Mouse (Mus musculus): Measurements from ENCODE around the gene Dnajc10. TPM values are rescaled to one million over a fixed set of nuclear protein-coding genes. Genes with fewer than 3 reads are reported as not detected.

The Dnajc10 gene
- 70.2 and 85.1 TPM in 2 replicates for polyA plus RNA-seq (2014; fragmentation: Nextera tagmentation; extraction: Ambion mirVana)

DNA sequence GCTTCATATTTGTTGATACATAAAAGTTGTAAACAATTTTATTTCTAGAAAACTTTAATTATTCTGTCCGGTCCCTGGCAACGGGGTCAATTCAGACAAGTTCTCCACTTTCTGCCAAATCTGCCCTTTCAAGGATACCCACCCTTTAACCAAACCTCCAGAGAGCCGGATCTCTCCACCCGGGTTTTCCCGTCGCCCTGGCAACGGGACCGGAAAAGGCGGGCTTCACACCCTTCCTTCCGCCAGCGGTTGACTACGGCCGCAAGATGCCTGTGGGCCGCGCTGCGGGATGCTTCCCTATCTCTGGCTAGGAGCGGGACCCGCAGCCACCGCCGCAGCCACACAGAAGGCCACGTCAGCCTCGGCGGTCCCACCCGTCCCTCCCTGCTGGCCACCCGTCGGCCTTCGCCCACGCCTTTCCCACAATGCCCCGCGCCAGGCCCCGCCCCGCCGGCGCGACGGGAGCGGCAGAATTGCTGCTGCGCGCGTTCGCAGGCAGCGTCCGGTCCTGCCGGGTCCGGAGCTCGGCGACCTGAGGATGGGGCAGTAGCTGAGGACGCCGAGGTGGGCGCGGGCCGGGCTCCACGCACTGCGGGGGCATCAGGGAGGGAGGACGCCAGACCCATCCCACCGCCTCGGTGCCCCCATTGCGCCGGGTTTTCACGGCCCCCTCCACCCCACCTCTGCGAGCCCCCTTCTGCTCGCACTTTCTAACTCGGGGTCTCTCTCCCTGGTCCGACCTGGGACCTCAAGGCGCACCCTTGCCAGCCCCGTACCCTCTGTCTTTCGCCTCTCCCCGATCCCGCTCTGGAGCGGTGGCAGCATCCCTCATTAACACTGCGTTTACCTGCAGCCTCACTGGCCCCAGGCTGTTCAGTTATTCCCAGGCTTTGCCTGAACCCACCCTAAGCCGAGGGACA, at the start of gene Dnajc10:
Dnajc10 (plus strand) TSS at position 225 of the 920 bp plus-strand sequence.
- peaks cover 10% of the 10 kb centered on the region; the same call in 1 of the 2 replicates for H3K36me3 ChIP-seq (ENCODE audit: control insufficient read depth, insufficient read depth, low read length)
- peak within 1 kb of the TSS; percentile 54 for H3K4me2 ChIP-seq (ENCODE audit: low read depth, low read length)
- under 1% methylated on average over 60 of the region's 72 CpGs for WGBS
- ATAC-seq (ENCODE audit: low read depth) = peak; percentile 97
- peak within 1 kb of the TSS; percentile 82 for H3K4me3 ChIP-seq (ENCODE audit: low read depth, low read length)
- H3K4me1 ChIP-seq (ENCODE audit: control insufficient read depth, insufficient read depth, low read length) = peaks cover 6% of the 10 kb centered on the region; the same call in 1 of the 2 replicates
- peak within 1 kb of the TSS; percentile 94 for H3K27ac ChIP-seq (ENCODE audit: low read depth, low read length)
- no peaks in the 10 kb centered on the region for H3K27me3 ChIP-seq (ENCODE audit: control insufficient read depth, insufficient read depth, low read length)
- peak within 1 kb of the TSS; percentile 94 for H3K9ac ChIP-seq (replicated peaks; ENCODE audit: low read depth, low read length)
- H3K9me3 ChIP-seq (ENCODE audit: control insufficient read depth, low read length) = no peaks in the 10 kb centered on the region

DNA sequence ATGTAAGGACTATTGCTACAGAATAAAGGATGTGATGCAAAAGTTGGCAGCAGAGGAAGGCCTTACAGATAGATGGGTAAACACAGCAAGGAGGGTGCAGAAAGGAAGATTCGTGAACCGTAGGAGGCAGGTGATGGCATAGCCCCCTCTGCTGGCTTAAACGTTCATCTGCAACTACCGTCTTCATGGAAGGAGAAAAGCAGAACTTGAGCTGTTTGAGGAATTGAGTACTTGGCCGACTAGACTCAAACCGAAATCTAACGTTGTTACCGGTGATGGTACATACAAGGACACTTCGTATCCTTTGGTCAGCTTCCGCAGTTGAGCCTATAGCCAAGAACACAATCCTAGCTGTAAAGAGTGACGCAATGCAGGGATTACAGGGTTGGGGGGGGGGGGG, 48.4 kb upstream of the Dnajc10 start:
- ATAC-seq (ENCODE audit: low read depth) = peak; percentile 54
- no peak overlapping the region for H3K4me2 ChIP-seq (ENCODE audit: low read depth, low read length)
- H3K36me3 ChIP-seq (ENCODE audit: control insufficient read depth, insufficient read depth, low read length) = no peaks in the 10 kb centered on the region
- H3K9me3 ChIP-seq (ENCODE audit: control insufficient read depth, low read length) = no peaks in the 10 kb centered on the region
- no peaks in the 10 kb centered on the region for H3K27me3 ChIP-seq (ENCODE audit: control insufficient read depth, insufficient read depth, low read length)
- H3K4me3 ChIP-seq (ENCODE audit: low read depth, low read length) = no peak overlapping the region
- H3K4me1 ChIP-seq (ENCODE audit: control insufficient read depth, insufficient read depth, low read length) = no peaks in the 10 kb centered on the region
- H3K9ac ChIP-seq (replicated peaks; ENCODE audit: low read depth, low read length) = no peak overlapping the region
- no peak overlapping the region for H3K27ac ChIP-seq (ENCODE audit: low read depth, low read length)
- WGBS = 21% methylated on average over 11 of the region's 11 CpGs

DNA sequence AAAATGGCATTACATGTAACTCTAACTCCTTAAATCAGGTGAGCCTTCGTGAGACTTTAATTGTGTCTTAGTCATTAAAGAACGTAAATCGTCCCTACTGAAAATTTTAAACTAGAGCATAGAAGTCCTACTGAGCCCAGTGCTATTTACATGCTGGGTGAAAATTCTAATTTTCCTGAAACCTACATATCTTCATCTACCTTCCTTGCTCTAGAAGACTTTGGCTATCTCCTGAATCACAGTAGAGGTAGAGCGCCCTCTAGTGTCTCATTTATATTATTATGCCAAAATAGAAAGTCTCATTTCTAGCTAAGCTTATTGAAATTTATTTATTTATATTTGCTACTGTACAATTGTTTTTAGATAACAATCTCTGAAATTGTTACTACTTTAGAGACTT, 47.2 kb upstream of the Dnajc10 start:
- WGBS = 54% methylated on average over 4 of the region's 4 CpGs

DNA sequence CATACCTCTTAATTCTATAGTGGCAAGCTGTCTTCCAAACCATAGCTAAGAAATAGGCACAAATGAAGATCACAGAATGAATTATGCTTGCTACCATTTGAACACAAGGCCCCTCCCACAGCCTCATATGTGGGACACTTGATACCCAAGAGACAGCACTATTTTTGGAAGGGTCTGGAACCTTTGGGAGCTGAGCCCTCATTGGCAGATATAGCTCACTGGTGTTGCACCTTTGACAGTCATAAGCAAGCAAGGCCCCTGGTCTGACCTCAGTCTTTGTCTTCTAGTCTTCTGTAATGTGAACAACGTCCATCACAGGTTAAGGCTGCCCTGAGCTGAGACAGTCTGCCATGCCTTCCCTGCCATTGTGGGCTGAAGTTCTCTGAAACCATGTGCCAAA, 43.8 kb upstream of the Dnajc10 start:
- H3K4me3 ChIP-seq (ENCODE audit: low read depth, low read length) = no peak overlapping the region
- H3K27ac ChIP-seq (ENCODE audit: low read depth, low read length) = no peak overlapping the region
- H3K9me3 ChIP-seq (ENCODE audit: control insufficient read depth, low read length) = no peaks in the 10 kb centered on the region
- no peak overlapping the region for H3K4me2 ChIP-seq (ENCODE audit: low read depth, low read length)
- 70% methylated on average over 1 of the region's 1 CpGs for WGBS
- no peak for ATAC-seq (ENCODE audit: low read depth)
- no peaks in the 10 kb centered on the region for H3K27me3 ChIP-seq (ENCODE audit: control insufficient read depth, insufficient read depth, low read length)
- no peak overlapping the region for H3K9ac ChIP-seq (replicated peaks; ENCODE audit: low read depth, low read length)
- no peaks in the 10 kb centered on the region for H3K36me3 ChIP-seq (ENCODE audit: control insufficient read depth, insufficient read depth, low read length)
- no peaks in the 10 kb centered on the region for H3K4me1 ChIP-seq (ENCODE audit: control insufficient read depth, insufficient read depth, low read length)

More for the DNA sequence above, 47.2 kb upstream of the Dnajc10 start:
- H3K36me3 ChIP-seq (ENCODE audit: control insufficient read depth, insufficient read depth, low read length) = no peaks in the 10 kb centered on the region
- no peaks in the 10 kb centered on the region for H3K27me3 ChIP-seq (ENCODE audit: control insufficient read depth, insufficient read depth, low read length)
- H3K9ac ChIP-seq (replicated peaks; ENCODE audit: low read depth, low read length) = no peak overlapping the region
- no peak overlapping the region for H3K27ac ChIP-seq (ENCODE audit: low read depth, low read length)
- no peak overlapping the region for H3K4me2 ChIP-seq (ENCODE audit: low read depth, low read length)
- H3K9me3 ChIP-seq (ENCODE audit: control insufficient read depth, low read length) = no peaks in the 10 kb centered on the region
- H3K4me3 ChIP-seq (ENCODE audit: low read depth, low read length) = no peak overlapping the region
- no peak for ATAC-seq (ENCODE audit: low read depth)
- H3K4me1 ChIP-seq (ENCODE audit: control insufficient read depth, insufficient read depth, low read length) = no peaks in the 10 kb centered on the region

DNA sequence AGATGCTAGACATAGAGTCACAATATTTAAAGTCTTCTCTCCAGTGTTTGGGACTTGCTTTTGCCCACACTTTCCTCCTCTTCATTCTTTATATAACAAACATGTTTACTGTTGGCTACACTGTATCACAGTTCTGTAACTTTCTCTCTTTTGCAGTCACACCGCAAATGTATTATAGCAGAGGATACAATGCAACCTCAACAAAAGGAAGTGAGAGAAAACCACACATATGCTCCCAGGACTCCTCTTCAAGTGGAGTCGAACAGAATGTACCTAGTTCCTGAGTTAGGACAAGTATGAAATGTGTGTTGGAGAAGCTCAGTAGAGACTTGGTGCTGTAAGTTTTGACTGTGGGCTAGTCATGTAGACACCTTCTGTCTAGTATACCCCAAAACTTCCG, 42.2 kb upstream of the Dnajc10 start:
- no peak overlapping the region for H3K4me3 ChIP-seq (ENCODE audit: low read depth, low read length)
- no peak for ATAC-seq (ENCODE audit: low read depth)
- H3K4me1 ChIP-seq (ENCODE audit: control insufficient read depth, insufficient read depth, low read length) = no peaks in the 10 kb centered on the region
- H3K9ac ChIP-seq (replicated peaks; ENCODE audit: low read depth, low read length) = no peak overlapping the region
- no peaks in the 10 kb centered on the region for H3K9me3 ChIP-seq (ENCODE audit: control insufficient read depth, low read length)
- no peak overlapping the region for H3K4me2 ChIP-seq (ENCODE audit: low read depth, low read length)
- no peaks in the 10 kb centered on the region for H3K27me3 ChIP-seq (ENCODE audit: control insufficient read depth, insufficient read depth, low read length)
- H3K27ac ChIP-seq (ENCODE audit: low read depth, low read length) = no peak overlapping the region
- H3K36me3 ChIP-seq (ENCODE audit: control insufficient read depth, insufficient read depth, low read length) = no peaks in the 10 kb centered on the region
- 92% methylated on average over 3 of the region's 3 CpGs for WGBS

DNA sequence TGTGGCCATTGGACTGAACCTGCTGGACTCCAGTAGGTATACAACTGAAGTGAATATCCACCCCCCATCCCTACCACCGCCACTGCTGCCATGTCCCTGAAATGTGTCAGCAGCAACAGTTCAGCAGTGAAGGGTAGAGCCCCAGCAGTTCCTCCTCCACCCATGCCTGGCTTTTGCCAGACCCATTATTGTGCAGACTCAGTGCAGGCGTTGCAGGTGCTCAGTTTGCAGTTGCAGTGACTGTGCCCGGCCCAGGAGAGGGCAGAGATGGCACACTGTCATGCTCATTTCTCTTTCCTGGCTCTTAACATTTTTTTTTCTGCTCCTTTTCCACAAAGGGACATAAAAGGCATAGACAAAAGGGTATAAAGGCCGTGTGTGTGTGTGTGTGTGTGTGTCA, 41.5 kb upstream of the Dnajc10 start:
- no peak for ATAC-seq (ENCODE audit: low read depth)
- Histone ChIP-seq H3K9me3 (ENCODE audit: control insufficient read depth, low read length) (no peaks in the 10 kb centered on the region), H3K4me3 (ENCODE audit: low read depth, low read length) (no peak overlapping the region), H3K4me2 (ENCODE audit: low read depth, low read length) (no peak overlapping the region), H3K4me1 (ENCODE audit: control insufficient read depth, insufficient read depth, low read length) (no peaks in the 10 kb centered on the region), H3K36me3 (ENCODE audit: control insufficient read depth, insufficient read depth, low read length) (no peaks in the 10 kb centered on the region), H3K9ac (replicated peaks; ENCODE audit: low read depth, low read length) (no peak overlapping the region), H3K27me3 (ENCODE audit: control insufficient read depth, insufficient read depth, low read length) (no peaks in the 10 kb centered on the region), H3K27ac (ENCODE audit: low read depth, low read length) (no peak overlapping the region)
- WGBS = 71% methylated on average over 4 of the region's 4 CpGs

DNA sequence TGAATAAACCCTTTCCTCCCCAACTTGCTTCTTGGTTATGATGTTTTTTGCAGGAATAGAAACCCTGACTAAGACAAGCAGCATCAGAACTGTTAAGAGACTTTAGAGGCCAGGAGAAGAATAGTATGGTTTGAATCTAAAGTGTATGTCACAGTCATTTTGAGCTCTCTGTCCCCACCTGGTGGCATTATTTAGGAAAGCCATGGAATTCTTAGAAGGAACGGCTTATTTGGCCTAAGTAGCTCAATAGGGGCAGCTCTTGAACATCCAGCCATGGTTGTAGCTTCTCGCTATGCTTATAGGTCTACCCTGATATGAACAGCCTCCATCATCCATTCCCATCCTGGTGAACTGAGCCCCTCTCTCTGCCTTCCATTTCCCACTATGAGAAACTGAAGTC, 40.1 kb upstream of the Dnajc10 start:
- H3K27me3 ChIP-seq (ENCODE audit: control insufficient read depth, insufficient read depth, low read length) = no peaks in the 10 kb centered on the region
- no peak overlapping the region for H3K4me2 ChIP-seq (ENCODE audit: low read depth, low read length)
- WGBS = 54% methylated on average over 2 of the region's 2 CpGs
- H3K9me3 ChIP-seq (ENCODE audit: control insufficient read depth, low read length) = no peaks in the 10 kb centered on the region
- no peak overlapping the region for H3K27ac ChIP-seq (ENCODE audit: low read depth, low read length)
- no peak for ATAC-seq (ENCODE audit: low read depth)
- H3K36me3 ChIP-seq (ENCODE audit: control insufficient read depth, insufficient read depth, low read length) = no peaks in the 10 kb centered on the region
- no peak overlapping the region for H3K4me3 ChIP-seq (ENCODE audit: low read depth, low read length)
- H3K9ac ChIP-seq (replicated peaks; ENCODE audit: low read depth, low read length) = no peak overlapping the region
- H3K4me1 ChIP-seq (ENCODE audit: control insufficient read depth, insufficient read depth, low read length) = no peaks in the 10 kb centered on the region

DNA sequence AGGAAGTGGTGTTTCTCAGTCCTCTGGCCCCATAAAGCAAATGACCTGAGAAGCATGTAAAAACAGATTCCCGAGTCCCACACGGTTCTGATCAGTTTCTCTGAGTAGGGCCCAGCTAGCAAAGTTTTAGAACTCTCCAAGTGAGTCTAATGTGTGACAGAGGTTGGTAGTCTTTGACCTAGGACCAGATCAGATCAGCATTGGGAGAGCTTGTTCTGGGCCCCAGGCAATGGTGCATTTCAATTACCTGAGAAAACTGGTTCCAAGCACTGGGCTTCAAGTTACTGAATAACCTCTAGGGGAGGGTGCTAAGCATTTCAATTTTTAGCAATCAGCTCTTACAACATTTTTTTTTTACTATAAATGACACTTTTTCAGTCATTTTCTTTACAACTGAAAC, 33.1 kb upstream of the Dnajc10 start:
- no peak overlapping the region for H3K4me3 ChIP-seq (ENCODE audit: low read depth, low read length)
- H3K36me3 ChIP-seq (ENCODE audit: control insufficient read depth, insufficient read depth, low read length) = no peaks in the 10 kb centered on the region
- no peak for ATAC-seq (ENCODE audit: low read depth)
- H3K4me1 ChIP-seq (ENCODE audit: control insufficient read depth, insufficient read depth, low read length) = no peaks in the 10 kb centered on the region
- no peak overlapping the region for H3K9ac ChIP-seq (replicated peaks; ENCODE audit: low read depth, low read length)
- H3K9me3 ChIP-seq (ENCODE audit: control insufficient read depth, low read length) = no peaks in the 10 kb centered on the region
- H3K27ac ChIP-seq (ENCODE audit: low read depth, low read length) = no peak overlapping the region
- WGBS = 89% methylated on average over 2 of the region's 2 CpGs
- H3K4me2 ChIP-seq (ENCODE audit: low read depth, low read length) = no peak overlapping the region
- H3K27me3 ChIP-seq (ENCODE audit: control insufficient read depth, insufficient read depth, low read length) = no peaks in the 10 kb centered on the region

DNA sequence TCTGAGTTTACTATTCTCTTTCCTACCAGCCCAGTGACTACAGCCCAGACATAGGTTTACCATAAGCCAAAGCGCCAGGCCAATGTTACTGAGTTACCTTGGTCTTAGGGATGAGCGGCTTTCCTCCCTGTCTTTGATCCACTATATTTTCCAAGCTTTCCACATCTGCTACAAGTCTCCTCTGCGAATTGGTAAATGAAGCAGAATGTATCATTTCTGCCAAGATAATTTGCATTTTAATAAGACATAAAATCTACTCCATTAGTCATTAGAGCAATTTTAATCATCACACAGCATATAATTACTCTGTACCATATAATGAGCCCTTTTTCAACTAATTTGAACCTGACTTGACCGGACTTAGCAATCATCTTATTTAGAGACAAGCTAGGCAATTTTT, 28.9 kb upstream of the Dnajc10 start:
- no peaks in the 10 kb centered on the region for H3K9me3 ChIP-seq (ENCODE audit: control insufficient read depth, low read length)
- 72% methylated on average over 4 of the region's 4 CpGs for WGBS
- no peak overlapping the region for H3K9ac ChIP-seq (replicated peaks; ENCODE audit: low read depth, low read length)
- H3K36me3 ChIP-seq (ENCODE audit: control insufficient read depth, insufficient read depth, low read length) = no peaks in the 10 kb centered on the region
- no peaks in the 10 kb centered on the region for H3K4me1 ChIP-seq (ENCODE audit: control insufficient read depth, insufficient read depth, low read length)
- no peak overlapping the region for H3K27ac ChIP-seq (ENCODE audit: low read depth, low read length)
- no peak overlapping the region for H3K4me2 ChIP-seq (ENCODE audit: low read depth, low read length)
- no peaks in the 10 kb centered on the region for H3K27me3 ChIP-seq (ENCODE audit: control insufficient read depth, insufficient read depth, low read length)
- no peak overlapping the region for H3K4me3 ChIP-seq (ENCODE audit: low read depth, low read length)
- ATAC-seq (ENCODE audit: low read depth) = no peak
